Mouse (Mus musculus) activated CD4-positive, CD25-positive, alpha-beta regulatory T cell (primary cell): ENCODE data around the gene Zmynd8. TPM values are rescaled to one million over a fixed set of nuclear protein-coding genes. Genes with fewer than 3 reads are reported as not detected.

Experiments used
- polyA plus RNA-seq, 2 experiments: library from polyadenylated mRNA; unstranded; fragments of 100-300 nt; shearing (Covaris generic); gene quantifications; one replicate each; pipeline ENCODE4 v1.2.1; 2017

Gene Zmynd8
- polyA plus RNA-seq = 10 to 100 TPM; 35.9 to 45.9 TPM

GRCm38 (mm10) chr2:165898202-165899194, at the start of gene Zmynd8:
Gene Zmynd8, minus strand, starts transcription at chr2:165899016.

Other genes starting within 250 kb of the Zmynd8 start
- 100 to 1,000 TPM; 108 to 115 TPM for gene Ncoa3, start 93.6 kb upstream of the Zmynd8 start, polyA plus RNA-seq